Mouse (Mus musculus) MEL (cell line): ENCODE results near the gene Piezo1.

ENCODE experiments used
- CHD2 ChIP-seq: IDR thresholded peaks from 2 replicates; pipeline ENCODE4 v1.6.1; 2011; ENCODE audit warnings: low read length, improper control_type of control experiment
- CTCF ChIP-seq, 3 experiments: IDR thresholded peaks in 2 of 3; conservative IDR thresholded peaks in 1 of 3; 2 replicates each; pipeline ENCODE4 v1.5.1; 2011 to 2012; ENCODE audit warnings: low read length in 3 of 3, low read depth in 2 of 3, mild to moderate bottlenecking in 2 of 3, improper control_type of control experiment in 1 of 3, inconsistent platforms in 1 of 3, mixed read lengths in 1 of 3, moderate library complexity in 1 of 3; ENCODE audit not compliant: control insufficient read depth in 1 of 3, insufficient read depth in 1 of 3, poor library complexity in 1 of 3, severe bottlenecking in 1 of 3
- E2F4 ChIP-seq: IDR thresholded peaks from 2 replicates; pipeline ENCODE4 v1.6.1; 2011; ENCODE audit warnings: low read depth, low read length, improper control_type of control experiment, borderline replicate concordance
- MYC ChIP-seq: IDR thresholded peaks from 2 replicates; pipeline ENCODE4 v1.6.1; 2011; ENCODE audit warnings: low read depth, mild to moderate bottlenecking, low read length, improper control_type of control experiment, moderate library complexity
- POLR2A ChIP-seq, 2 experiments: IDR thresholded peaks; 2 replicates each; pipeline ENCODE4 v1.6.1; 2011 to 2012; ENCODE audit warnings: low read length in 2 of 2, mild to moderate bottlenecking in 2 of 2, control low read depth in 1 of 2, improper control_type of control experiment in 1 of 2, low read depth in 1 of 2, moderate library complexity in 1 of 2; ENCODE audit not compliant: control insufficient read depth in 1 of 2, insufficient read depth in 1 of 2, poor library complexity in 1 of 2
- POLR2AphosphoS2 ChIP-seq: IDR thresholded peaks from 2 replicates; pipeline ENCODE4 v1.6.1; 2011; ENCODE audit warnings: low read length, improper control_type of control experiment
- TBP ChIP-seq: IDR thresholded peaks from 2 replicates; pipeline ENCODE4 v1.8.0; 2011; ENCODE audit warnings: low read depth, low read length, improper control_type of control experiment
- UBTF ChIP-seq: IDR thresholded peaks from 2 replicates; pipeline ENCODE4 v1.6.1; 2012; ENCODE audit warnings: low read depth, mild to moderate bottlenecking, inconsistent platforms, low read length, improper control_type of control experiment, moderate library complexity, borderline replicate concordance; ENCODE audit not compliant: insufficient read depth
- ZC3H11A ChIP-seq: IDR thresholded peaks from 2 replicates; pipeline ENCODE4 v1.6.1; 2012; ENCODE audit warnings: low read depth, mild to moderate bottlenecking, inconsistent platforms, low read length, improper control_type of control experiment
- ZNF384 ChIP-seq: IDR thresholded peaks from 2 replicates; pipeline ENCODE4 v1.6.1; 2012; ENCODE audit warnings: low read depth, mild to moderate bottlenecking, inconsistent platforms, low read length, improper control_type of control experiment

- TF ChIP-seq CTCF (IDR thresholded peaks at IDR 0.05 in 2 of 3, conservative IDR thresholded peaks at IDR 0.05 in 1 of 3; ENCODE audit: control insufficient read depth in 1 of 3, insufficient read depth in 1 of 3, low read depth in 2 of 3, low read length in 3 of 3, poor library complexity in 1 of 3, severe bottlenecking in 1 of 3) (no peak), MYC (no peak), E2F4 (no peak), POLR2A (IDR thresholded peaks at IDR 0.05; ENCODE audit: control insufficient read depth in 1 of 2, insufficient read depth in 1 of 2, low read depth in 1 of 2, low read length in 2 of 2, poor library complexity in 1 of 2) (no peak), UBTF (no peak), CHD2 (no peak), ZC3H11A (no peak), POLR2AphosphoS2 (no peak), TBP (no peak), ZNF384 (no peak)
These were observed 39.6 kb downstream of the Piezo1 start for GRCm38 (mm10) chr8:122511552-122511951.
